Mouse (Mus musculus) CH12.LX (cell line): ENCODE measurements around the gene Rpl6. TPM values are rescaled to one million over a fixed set of nuclear protein-coding genes. Genes with fewer than 3 reads are reported as not detected.

ENCODE experiments used
- DNase-seq: peaks from one replicate; pipeline ENCODE4 v3.0.0-alpha.2; 2013; ENCODE audit errors: extremely low read depth
- H3K27ac ChIP-seq: 2 replicates; pipeline ENCODE4 v1.5.1; 2012; ENCODE audit warnings: low read depth, mild to moderate bottlenecking, control low read depth, moderate library complexity; ENCODE audit not compliant: insufficient read depth
- H3K27me3 ChIP-seq: replicated peaks from 2 replicates; pipeline ENCODE3; 2012; ENCODE audit warnings: inconsistent platforms
- H3K36me3 ChIP-seq, 2 experiments: replicated peaks in 1 of 2; 2 replicates each; pipeline versions ENCODE3 to v1.6.1; 2012; ENCODE audit warnings: inconsistent platforms in 1 of 2, low read length in 1 of 2, mild to moderate bottlenecking in 1 of 2, mixed read lengths in 1 of 2, moderate library complexity in 1 of 2; ENCODE audit not compliant: control insufficient read depth in 1 of 2, insufficient read depth in 1 of 2
- H3K4me1 ChIP-seq, 2 experiments: 2 replicates each; pipeline ENCODE4 v1.6.1; 2012; ENCODE audit warnings: inconsistent platforms in 1 of 2, moderate library complexity in 1 of 2; ENCODE audit not compliant: insufficient read depth in 2 of 2, control insufficient read depth in 1 of 2
- H3K4me2 ChIP-seq: 2 replicates; pipeline ENCODE4 v1.6.1; 2012; ENCODE audit warnings: low read depth, mild to moderate bottlenecking, control low read depth; ENCODE audit not compliant: poor library complexity, insufficient read depth, severe bottlenecking
- H3K4me3 ChIP-seq, 3 experiments: fragments of 150-350 bp in 1 of 3; sonication (generic) in 1 of 3; replicated peaks in 1 of 3; 2 replicates each; pipeline versions ENCODE3 to v1.5.1; 2011 to 2012; ENCODE audit warnings: low read depth in 2 of 3, low read length in 2 of 3, mild to moderate bottlenecking in 2 of 3, moderate library complexity in 2 of 3, control low read depth in 1 of 3, improper control_type of control experiment in 1 of 3, inconsistent platforms in 1 of 3, mixed read lengths in 1 of 3; ENCODE audit not compliant: poor library complexity in 1 of 3
- H3K79me2 ChIP-seq: replicated peaks from 2 replicates; pipeline ENCODE4 v1.6.1; 2012; ENCODE audit warnings: mild to moderate bottlenecking, moderate library complexity; ENCODE audit not compliant: control insufficient read depth, poor library complexity, insufficient read depth, severe bottlenecking; ENCODE audit errors: extremely low read depth
- H3K9ac ChIP-seq: 2 replicates; pipeline ENCODE4 v1.6.1; 2012; ENCODE audit warnings: low read depth, mild to moderate bottlenecking, control low read depth, moderate library complexity; ENCODE audit not compliant: insufficient read depth
- H3K9me3 ChIP-seq: replicated peaks from 2 replicates; pipeline ENCODE3; 2012; ENCODE audit warnings: low read length, inconsistent platforms, mixed read lengths
- CHD1 ChIP-seq: IDR thresholded peaks from 2 replicates; pipeline ENCODE4 v1.6.1; 2012; ENCODE audit warnings: low read depth, low read length, improper control_type of control experiment, inconsistent platforms
- CHD2 ChIP-seq: IDR thresholded peaks from 2 replicates; pipeline ENCODE4 v1.6.1; 2011; ENCODE audit warnings: low read length, improper control_type of control experiment
- CTCF ChIP-seq, 2 experiments: IDR thresholded peaks in 1 of 2; conservative IDR thresholded peaks in 1 of 2; 2 replicates each; pipeline ENCODE4 v1.5.1; 2011 to 2012; ENCODE audit warnings: low read depth in 2 of 2, low read length in 2 of 2, improper control_type of control experiment in 1 of 2, inconsistent platforms in 1 of 2, mild to moderate bottlenecking in 1 of 2, moderate library complexity in 1 of 2
- E2F4 ChIP-seq: IDR thresholded peaks from 2 replicates; pipeline ENCODE4 v1.6.1; 2011; ENCODE audit warnings: low read depth, low read length, improper control_type of control experiment; ENCODE audit not compliant: insufficient replicate concordance
- EP300 ChIP-seq: IDR thresholded peaks from 2 replicates; pipeline ENCODE4 v1.6.1; 2011; ENCODE audit warnings: low read length, improper control_type of control experiment
- ETS1 ChIP-seq: conservative IDR thresholded peaks from 2 replicates; pipeline ENCODE4 v1.6.1; 2012; ENCODE audit warnings: low read depth, mild to moderate bottlenecking, inconsistent platforms, low read length, improper control_type of control experiment, moderate library complexity
- GABPA ChIP-seq: IDR thresholded peaks from 2 replicates; pipeline ENCODE4 v1.6.1; 2012; ENCODE audit warnings: low read depth, low read length, improper control_type of control experiment, inconsistent platforms; ENCODE audit not compliant: insufficient replicate concordance
- JUN ChIP-seq: IDR thresholded peaks from 2 replicates; pipeline ENCODE4 v1.6.1; 2011; ENCODE audit warnings: low read depth, mild to moderate bottlenecking, low read length, improper control_type of control experiment, moderate library complexity; ENCODE audit not compliant: insufficient read depth
- JUND ChIP-seq: conservative IDR thresholded peaks from 2 replicates; pipeline ENCODE4 v1.6.1; 2011; ENCODE audit warnings: low read depth, low read length, improper control_type of control experiment
- KAT2A ChIP-seq: IDR thresholded peaks from 2 replicates; pipeline ENCODE4 v1.6.1; 2012; ENCODE audit warnings: low read length, improper control_type of control experiment, inconsistent platforms; ENCODE audit not compliant: insufficient replicate concordance
- MAFK ChIP-seq: IDR thresholded peaks from 2 replicates; pipeline ENCODE4 v1.6.1; 2011; ENCODE audit warnings: low read length, improper control_type of control experiment; ENCODE audit not compliant: insufficient replicate concordance
- MAX ChIP-seq: IDR thresholded peaks from 2 replicates; pipeline ENCODE4 v1.6.1; 2011; ENCODE audit warnings: low read length, improper control_type of control experiment
- NELFE ChIP-seq: IDR thresholded peaks from 2 replicates; pipeline ENCODE4 v1.6.1; 2011; ENCODE audit warnings: low read depth, low read length, improper control_type of control experiment
- NRF1 ChIP-seq: IDR thresholded peaks from 2 replicates; pipeline ENCODE4 v1.6.1; 2014; ENCODE audit warnings: low read depth, mild to moderate bottlenecking, inconsistent platforms, low read length, improper control_type of control experiment, moderate library complexity
- PAX5 ChIP-seq: IDR thresholded peaks from 2 replicates; pipeline ENCODE4 v1.6.1; 2012; ENCODE audit warnings: low read length, inconsistent platforms, mixed read lengths
- POLR2A ChIP-seq: IDR thresholded peaks from 2 replicates; pipeline ENCODE4 v1.6.1; 2011; ENCODE audit warnings: low read depth, mild to moderate bottlenecking, improper control_type of control experiment, low read length
- RAD21 ChIP-seq: IDR thresholded peaks from 2 replicates; pipeline ENCODE4 v1.6.1; 2011; ENCODE audit warnings: low read depth, mild to moderate bottlenecking, low read length, improper control_type of control experiment, moderate library complexity
- SIN3A ChIP-seq: IDR thresholded peaks from 2 replicates; pipeline ENCODE4 v1.6.1; 2012; ENCODE audit warnings: low read length, improper control_type of control experiment, inconsistent platforms
- SMC3 ChIP-seq: IDR thresholded peaks from 2 replicates; pipeline ENCODE4 v1.6.1; 2011; ENCODE audit warnings: low read depth, low read length, improper control_type of control experiment
- TBP ChIP-seq: conservative IDR thresholded peaks from 2 replicates; pipeline ENCODE4 v1.6.1; 2011; ENCODE audit warnings: low read depth, low read length, improper control_type of control experiment
- TCF12 ChIP-seq: IDR thresholded peaks from 2 replicates; pipeline ENCODE4 v1.6.1; 2014; ENCODE audit warnings: low read depth, mild to moderate bottlenecking, inconsistent platforms, low read length, improper control_type of control experiment
- USF1 ChIP-seq: IDR thresholded peaks from 2 replicates; pipeline ENCODE4 v1.6.1; 2014; ENCODE audit warnings: low read depth, mild to moderate bottlenecking, inconsistent platforms, low read length, improper control_type of control experiment
- USF2 ChIP-seq: conservative IDR thresholded peaks from 2 replicates; pipeline ENCODE4 v1.6.1; 2011; ENCODE audit warnings: low read depth, low read length, improper control_type of control experiment
- ZKSCAN1 ChIP-seq: IDR thresholded peaks from 2 replicates; pipeline ENCODE4 v1.6.1; 2012; ENCODE audit warnings: low read depth, inconsistent platforms, low read length, improper control_type of control experiment, borderline replicate concordance
- ZMIZ1 ChIP-seq: IDR thresholded peaks from 2 replicates; pipeline ENCODE4 v1.6.1; 2012; ENCODE audit warnings: low read depth, mild to moderate bottlenecking, inconsistent platforms, low read length, improper control_type of control experiment
- ZNF384 ChIP-seq: IDR thresholded peaks from 2 replicates; pipeline ENCODE4 v1.6.1; 2012; ENCODE audit warnings: low read depth, low read length, improper control_type of control experiment, inconsistent platforms
- dilution Hi-C: fragments of 300-500 bp; cut with MboI; formaldehyde crosslinking; loops from 2 replicates; pipeline ENCODE4 v1.14.3; 2020; ENCODE audit warnings: low sequenced_read_pairs; ENCODE audit not compliant: extremely low pct_unique_long_range_greater_than_20kb, extremely low pct_ligation_motif_present
- in situ Hi-C: fragments of 300-500 bp; cut with MboI; formaldehyde crosslinking; loops from 3 replicates; pipeline ENCODE4 v1.14.3; 2019; ENCODE audit warnings: low sequenced_read_pairs, low pct_ligation_motif_present, low pct_unique_long_range_greater_than_20kb, mixed read lengths
- polyA plus RNA-seq: library from polyadenylated mRNA; unstranded; fragments of >175 nt; gene quantifications from 2 replicates; pipeline ENCODE4 v1.2.1, GENCODE M21; 2012; ENCODE audit warnings: low read depth; ENCODE audit not compliant: insufficient read length
- total RNA-seq, 2 experiments: library from RNA; depleted of rRNA; stranded (reverse); fragments of 300-350 nt in 1 of 2; fragments of >200 nt in 1 of 2; gene quantifications; 2 replicates each; pipeline ENCODE4 v1.2.3; 2012 to 2014

The Rpl6 gene
- total and polyA plus RNA-seq, 3 experiments, result 2,433 to 2,694 (median 2,607) TPM

GRCm38 (mm10) chr5:121229182-121229581 lies 24.9 kb downstream of the Rpl6 start (continued):
- TF ChIP-seq NRF1 (0 out of 2 replicates have a peak, but pooled peaks have one; percentile 25), SIN3A (peak; percentile 92), PAX5 (no peak), USF2 (no peak), JUN (peak; percentile 91), ZKSCAN1 (no peak)

GRCm38 (mm10) chr5:121230811-121231210 lies 26.5 kb downstream of the Rpl6 start:
- peaks cover 14 to 37% of the 10 kb centered on the region in 2 experiments for H3K4me1 ChIP-seq
- dilution Hi-C loops (no loop called here), in situ Hi-C loops (no loop called here)
- H3K4me3 ChIP-seq, result no peak overlapping the region
- H3K27me3 ChIP-seq, result no peaks in the 10 kb centered on the region
- H3K36me3 ChIP-seq, result peaks cover 0 to 16% of the 10 kb centered on the region in 2 experiments
- H3K9ac ChIP-seq, result no peak overlapping the region
- TF ChIP-seq ZMIZ1, result no peak
- TF ChIP-seq NRF1, result no peak
- TF ChIP-seq E2F4, result no peak
- no peak for TF ChIP-seq CHD2
- no peak for TF ChIP-seq ZNF384
- no peak overlapping the region for H3K4me2 ChIP-seq
- H3K9me3 ChIP-seq, result no peaks in the 10 kb centered on the region
- peaks cover 5% of the 10 kb centered on the region; the same call in 1 of the 2 replicates for H3K79me2 ChIP-seq
- no peak overlapping the region for H3K27ac ChIP-seq
- DNase-seq, result no peak

DNA sequence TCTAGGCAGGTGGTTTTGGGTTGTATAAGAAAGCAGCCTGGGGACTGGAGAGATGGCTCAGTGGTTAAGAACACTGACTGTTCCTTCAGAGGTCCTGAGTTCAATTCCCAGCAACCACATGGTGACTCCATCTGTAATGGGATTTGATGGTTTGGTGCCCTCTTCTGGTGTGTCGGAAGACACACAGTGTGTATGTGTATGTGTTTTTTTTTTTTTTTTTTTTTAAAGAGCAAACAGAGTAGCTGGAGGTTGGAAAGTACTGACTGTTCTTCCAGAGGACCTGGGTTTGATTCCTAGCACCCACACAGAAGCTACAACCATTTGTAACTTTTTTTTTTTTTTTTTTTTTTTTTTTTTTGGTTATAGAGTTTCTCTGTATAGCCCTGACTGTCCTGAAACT lies 28.5 kb downstream of the Rpl6 start:
- H3K27ac ChIP-seq, result no peak overlapping the region
- H3K4me3 ChIP-seq, result no peak overlapping the region
- peaks cover 2% of the 10 kb centered on the region; the same call in 1 of the 2 replicates for H3K79me2 ChIP-seq
- H3K27me3 ChIP-seq, result no peaks in the 10 kb centered on the region
- dilution Hi-C loops, result no loop called here
- H3K4me1 ChIP-seq, result peaks cover 6 to 21% of the 10 kb centered on the region in 2 experiments; a peak in 3 of 4 replicates
- TF ChIP-seq ZMIZ1 (no peak), ETS1 (no peak), JUND (no peak), ZKSCAN1 (no peak), MAX (no peak), RAD21 (peak; percentile 1), USF1 (no peak), TBP (no peak), KAT2A (no peak), GABPA (no peak), CHD1 (no peak), ZNF384 (peak; percentile 82), PAX5 (no peak), CTCF (conservative IDR thresholded peaks at IDR 0.05 in 1 of 2, IDR thresholded peaks at IDR 0.05 in 1 of 2; ENCODE audit: low read depth in 2 of 2, low read length in 2 of 2) (peak in 1 of 2 experiments; percentile 33; a peak in 1 of 4 replicates), EP300 (no peak), NRF1 (no peak), POLR2A (no peak), TCF12 (no peak), NELFE (no peak), SMC3 (no peak), MAFK (no peak)
- DNase-seq, result no peak
- in situ Hi-C loops, result no loop called here
- H3K36me3 ChIP-seq, result peaks cover 0 to 16% of the 10 kb centered on the region in 2 experiments
- no peak overlapping the region for H3K9ac ChIP-seq
- H3K4me2 ChIP-seq, result no peak overlapping the region
- H3K9me3 ChIP-seq, result no peaks in the 10 kb centered on the region
